Mouse (Mus musculus) common myeloid progenitor, adult 5-6 weeks (primary cell): Measurements from ENCODE around the gene Cdhr2. TPM values are rescaled to one million over a fixed set of nuclear protein-coding genes. Genes with fewer than 3 reads are reported as not detected.

Experiments
- ATAC-seq: replicated peaks from 2 replicates; pipeline ENCODE4 v1.8.0; 2016; ENCODE audit warnings: low read depth, mild to moderate bottlenecking, moderate TSS enrichment, inconsistent platforms; ENCODE audit not compliant: poor library complexity, severe bottlenecking
- total RNA-seq: library from RNA; stranded (forward); fragments of 200-1000, 187-1606 nt; gene quantifications from 2 replicates; pipeline ENCODE4 v1.2.3, GENCODE M21; 2017

Gene Cdhr2
- total RNA-seq, 1 experiment from 2014 or later = not detected

GRCm38 (mm10) chr13:54749061-54749863 is 48.0 kb downstream of the Cdhr2 start:
- no peak for ATAC-seq

DNA sequence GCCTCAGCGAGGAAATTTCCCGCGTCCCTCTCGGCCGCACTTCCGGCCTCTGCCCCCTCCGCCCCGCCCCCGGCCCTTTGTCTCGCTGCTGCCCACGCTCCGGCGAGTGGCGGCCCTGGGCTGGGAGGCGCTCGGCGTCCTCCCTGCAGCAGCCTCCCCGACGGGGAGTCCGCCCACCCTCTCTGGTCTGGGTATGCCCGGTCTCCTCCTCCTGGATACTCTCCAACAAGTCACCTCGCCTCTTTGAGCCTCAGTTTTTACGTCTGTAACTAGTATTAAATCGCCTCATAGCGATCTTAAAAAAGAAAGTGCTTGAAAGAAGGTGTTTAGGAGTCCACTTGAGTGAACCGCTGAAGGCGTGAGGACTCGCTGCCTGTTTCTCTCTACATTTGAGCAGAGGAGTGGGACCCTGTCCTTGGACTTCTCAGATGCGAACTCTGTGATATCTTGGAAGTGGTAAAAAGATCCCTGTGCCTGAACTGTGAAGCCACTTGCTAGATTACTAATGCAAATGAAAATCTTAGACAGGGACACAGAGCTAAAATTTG is 48.7 kb downstream of the Cdhr2 start, which contains the start of gene Gprin1:
Gprin1 (minus strand) TSS at position 11 of the 548 bp plus-strand sequence.
- no peak for ATAC-seq

DNA sequence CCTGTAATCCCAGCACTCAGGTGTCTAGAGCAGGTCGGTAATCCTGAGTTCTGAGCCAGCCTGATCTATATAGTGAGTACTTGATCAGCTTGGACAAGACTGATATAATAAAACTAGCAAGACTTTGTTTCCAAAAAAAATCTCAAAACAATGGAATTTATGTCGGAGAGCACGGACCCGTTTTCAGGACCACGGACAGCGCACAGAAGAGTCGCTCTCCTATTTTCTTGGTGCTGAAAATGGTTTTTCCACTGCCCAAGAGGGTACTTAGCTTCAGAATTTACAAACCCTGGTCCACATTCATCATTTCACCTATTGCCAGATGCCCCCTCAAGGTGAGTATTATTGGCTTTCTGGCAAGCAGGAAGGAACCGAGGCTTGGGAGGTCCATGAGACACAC is 49.4 kb downstream of the Cdhr2 start:
- ATAC-seq = no peak

GRCm38 (mm10) chr13:54752656-54753055 is 51.4 kb downstream of the Cdhr2 start:
- ATAC-seq = no peak

GRCm38 (mm10) chr13:54753733-54754132 is 52.5 kb downstream of the Cdhr2 start:
- ATAC-seq = no peak

GRCm38 (mm10) chr13:54754169-54755080 is 53.2 kb downstream of the Cdhr2 start:
- no peak for ATAC-seq

- ATAC-seq = no peak
Observed at GRCm38 (mm10) chr13:54755201-54755830, 54.1 kb downstream of the Cdhr2 start.

GRCm38 (mm10) chr13:54756156-54756712 is 55.0 kb downstream of the Cdhr2 start:
- ATAC-seq = no peak

- no peak for ATAC-seq
Observed at GRCm38 (mm10) chr13:54757093-54757830, 56.0 kb downstream of the Cdhr2 start.

- peak; percentile 98 for ATAC-seq
Observed at GRCm38 (mm10) chr13:54758045-54758755, 56.9 kb downstream of the Cdhr2 start.

GRCm38 (mm10) chr13:54758756-54759470 is 57.7 kb downstream of the Cdhr2 start:
- ATAC-seq = no peak

DNA sequence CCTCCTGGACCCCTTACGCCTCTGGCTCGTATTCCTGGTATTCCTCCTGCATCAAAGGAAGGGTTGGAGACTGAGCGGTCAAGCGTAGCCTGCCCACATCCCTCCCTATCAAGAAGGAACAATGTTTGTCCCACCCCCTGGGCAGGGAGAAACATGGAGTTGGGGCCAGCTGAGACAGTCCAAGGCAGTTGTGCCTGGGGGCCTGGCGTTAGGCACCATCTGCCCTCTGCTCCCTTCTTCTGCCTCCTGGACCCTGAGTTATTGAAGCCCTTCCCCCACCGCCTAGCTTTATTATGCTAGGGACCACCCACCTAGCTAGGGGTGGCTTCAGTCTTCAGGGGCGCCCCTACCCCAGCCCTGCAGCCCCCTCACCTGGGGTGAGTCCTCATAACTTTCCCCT is 58.2 kb downstream of the Cdhr2 start:
- ATAC-seq = no peak

- ATAC-seq = no peak
Observed at GRCm38 (mm10) chr13:54760164-54760795, 59.0 kb downstream of the Cdhr2 start.

DNA sequence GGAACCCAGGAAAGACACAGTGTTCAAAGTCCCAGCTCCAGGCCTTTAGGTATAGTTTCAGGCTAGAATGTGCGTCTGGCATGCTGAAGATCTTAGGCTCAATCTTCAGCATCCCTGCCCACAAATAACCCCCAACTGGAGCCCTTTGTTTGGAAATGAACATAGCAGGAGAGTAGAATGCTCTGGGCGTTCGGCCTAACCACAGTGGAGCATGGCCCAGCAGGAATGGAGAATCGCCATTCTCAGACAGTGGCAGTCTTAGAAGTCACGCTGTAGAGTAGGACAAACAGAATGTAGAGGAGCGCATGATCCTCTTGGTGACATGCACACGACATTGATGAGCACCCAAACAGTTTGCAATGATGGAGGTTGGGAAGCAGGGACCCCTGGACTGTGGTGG is 59.6 kb downstream of the Cdhr2 start:
- ATAC-seq = no peak

DNA sequence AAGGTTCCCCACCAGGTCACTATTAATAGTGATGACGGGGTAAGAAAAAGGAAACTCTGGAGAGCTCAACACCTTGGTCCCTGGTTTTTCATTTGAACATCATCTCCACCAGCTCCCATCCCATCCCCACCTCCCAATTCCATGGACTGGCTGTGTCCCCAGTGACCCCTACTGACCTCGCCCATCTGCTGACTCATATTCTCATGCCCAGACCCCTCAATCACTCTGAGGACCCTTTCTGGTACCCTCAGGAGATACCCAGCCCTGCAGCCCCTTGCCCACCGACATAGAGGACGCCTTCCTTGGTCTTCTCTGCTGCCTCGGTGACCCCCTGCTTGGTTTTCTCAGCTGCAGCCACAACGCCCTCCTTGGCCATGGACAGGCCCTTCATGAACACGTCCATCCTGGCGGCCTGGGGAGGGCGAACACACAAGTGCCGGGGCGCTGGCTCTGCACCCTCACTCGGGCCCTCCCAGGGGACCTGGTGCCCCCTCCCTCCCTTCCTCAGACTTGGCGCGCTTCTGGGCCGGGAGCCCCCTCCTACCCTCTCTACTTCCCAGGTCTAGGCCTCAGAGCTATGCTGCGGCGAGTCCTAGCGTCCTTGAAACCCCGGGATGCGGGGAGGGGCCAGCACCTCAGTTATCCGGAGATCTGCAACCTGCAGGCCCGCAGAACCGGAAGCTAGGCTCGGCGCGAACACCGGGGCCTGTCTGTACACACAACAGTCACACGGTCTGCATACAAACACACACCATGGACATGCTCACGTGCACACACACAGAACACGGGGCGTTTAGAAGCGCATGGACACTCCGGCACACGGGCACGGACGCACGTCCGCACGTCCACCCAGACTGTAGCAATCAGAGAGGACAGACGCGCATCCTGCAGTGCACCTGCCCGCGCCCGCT is 64.3 kb downstream of the Cdhr2 start:
- ATAC-seq = no peak

GRCm38 (mm10) chr13:54766192-54766768 is 65.0 kb downstream of the Cdhr2 start, which contains the start of gene Sncb:
Gene Sncb (minus strand): TSS chr13:54766595.
- peak; percentile 85 for ATAC-seq
